Mouse (Mus musculus): ENCODE data around the gene Vcp.

- TF ChIP-seq CTCF (IDR thresholded peaks at IDR 0.05; ENCODE audit: extremely low read depth, insufficient read depth, insufficient read length, insufficient replicate concordance) (no peak), POLR2A (IDR thresholded peaks at IDR 0.05; ENCODE audit: low read depth, low read length) (peak; percentile 70)
Measured at GRCm38 (mm10) chr4:43031237-43031995, 31.1 kb upstream of the Vcp start, which contains the start of gene Stoml2.

All from spleen, adult 2 months (tissue).